In the genomic region with DNA sequence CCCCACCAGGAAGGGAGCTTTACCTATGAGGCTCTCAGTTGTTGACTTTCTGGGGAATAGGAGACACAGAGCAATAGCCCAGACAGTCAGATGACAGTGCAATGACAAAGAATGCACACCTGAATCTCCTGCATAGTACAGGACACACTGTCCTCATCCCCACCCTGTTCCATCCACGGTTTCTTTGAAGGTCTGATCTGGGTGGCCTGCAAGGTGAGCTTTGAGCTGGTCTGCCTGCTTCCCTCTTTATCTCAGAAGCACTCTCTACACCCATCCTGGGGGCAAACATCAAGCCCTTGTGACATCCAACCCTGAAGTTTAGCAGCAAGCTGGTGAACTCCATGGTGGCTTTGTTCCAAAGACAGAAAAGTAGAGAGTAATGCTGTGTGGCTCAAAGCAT, we compare ENCODE assay signal across 19 mouse cellular contexts.
"Had no signal": no experiment of that assay in that cellular context is flagged by ENCODE, and none has a peak within 500 bp of the region (broad histone marks: within the 10 kb centered on the region; RNA-seq: fewer than 3 reads in every experiment).

No protein-coding gene starts in this region.

- H3K9me3 ChIP-seq: heart, embryonic 10.5 days; heart, embryonic 12.5 days; hindbrain, embryonic 10.5 days; hindbrain, embryonic 13.5 days; hindbrain, embryonic 15.5 days; kidney, embryonic 15.5 days; limb, embryonic 12.5 days had no signal

- H3K27ac ChIP-seq: gastrocnemius, adult 2 months; heart, embryonic 10.5 days; hindbrain, embryonic 10.5 days; hindbrain, embryonic 13.5 days; hindbrain, embryonic 15.5 days; hindbrain, postnatal 0 days; kidney, embryonic 15.5 days; kidney, postnatal 0 days; limb, embryonic 12.5 days had no signal

- DNase-seq: gastrocnemius, postnatal 25 days; kidney, adult 11 months; kidney, adult 2 months; kidney, adult 9 months; kidney, postnatal 14 days; layer of hippocampus, adult 9-11 months; layer of hippocampus, postnatal 36 days; lung, adult 18-20 months had no signal

- H3K9ac ChIP-seq: heart, embryonic 12.5 days; hindbrain, embryonic 13.5 days; hindbrain, embryonic 15.5 days; kidney, embryonic 15.5 days; limb, embryonic 12.5 days had no signal

- ATAC-seq: hindbrain, postnatal 0 days; intestine, embryonic 16.5 days had no signal

- H3K4me3 ChIP-seq: gastrocnemius, adult 2 months; heart, embryonic 10.5 days; heart, embryonic 12.5 days; hindbrain, embryonic 10.5 days; hindbrain, embryonic 13.5 days; hindbrain, embryonic 15.5 days; kidney, embryonic 15.5 days; limb, embryonic 12.5 days had no signal

- H3K36me3 ChIP-seq: heart, embryonic 12.5 days; hindbrain, embryonic 13.5 days; hindbrain, embryonic 15.5 days had no signal

- H3K4me1 ChIP-seq: heart, embryonic 10.5 days; heart, embryonic 12.5 days; hindbrain, embryonic 10.5 days; hindbrain, embryonic 13.5 days; hindbrain, embryonic 15.5 days; kidney, embryonic 15.5 days; limb, embryonic 12.5 days had no signal

- H3K4me2 ChIP-seq: heart, embryonic 12.5 days; hindbrain, embryonic 13.5 days; hindbrain, embryonic 15.5 days; kidney, embryonic 15.5 days; limb, embryonic 12.5 days had no signal
